8 mouse cellular contexts compared by ENCODE assay signal in the genomic region with DNA sequence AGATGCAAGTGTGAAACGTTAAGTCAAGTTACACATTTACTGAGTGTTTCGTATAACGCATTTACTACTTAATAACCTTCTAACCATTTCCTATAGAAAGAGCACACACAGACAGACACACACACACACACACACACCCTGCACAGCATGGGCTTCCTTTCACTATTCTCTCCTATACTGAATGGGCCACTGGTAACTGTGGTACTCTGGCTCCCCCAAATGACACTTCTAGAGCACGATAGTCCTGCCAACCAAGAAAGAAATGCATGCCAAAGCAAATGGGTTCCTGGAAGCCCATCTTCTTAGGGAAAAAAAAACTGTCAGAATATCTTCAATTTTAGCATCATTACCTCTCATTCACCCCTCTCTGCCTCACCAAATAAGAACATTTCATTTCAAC. TPM values are rescaled to one million over a fixed set of nuclear protein-coding genes. Genes with fewer than 3 reads are reported as not detected.
DNase-seq lines count a peak whose midpoint lies in the region; ATAC-seq and TF ChIP-seq lines count a peak whose summit lies in the region.

No protein-coding gene starts in this region.

- no peak overlapping the region for H3K27ac ChIP-seq in cerebellum, adult 2 months (ENCODE audit: insufficient read depth, low read length)
- H3K27ac ChIP-seq in left cerebral cortex, adult 2 months, result no peak overlapping the region

- intact Hi-C loops in left cerebral cortex, adult 2 months (cut with DNase I), result loop anchor here (5.0 to 10.0 kb wide), 2 partner anchors 1012 to 1475 kb away; a partner anchor contains a TSS
- intact Hi-C loops in left cerebral cortex, postnatal 36 days (cut with DNase I), result loop anchor here (10.0 kb wide), 1 partner anchor 1472 kb away; a partner anchor contains a TSS

- TF ChIP-seq CTCF in cerebellum, adult 2 months (IDR thresholded peaks at IDR 0.05; ENCODE audit: borderline replicate concordance, insufficient read depth, low read depth, low read length), result peak; percentile 46; the same call in 1 of the 2 replicates
- TF ChIP-seq CTCF in left cerebral cortex, adult 2 months (IDR thresholded peaks at IDR 0.05), result peak; percentile 54

- no peak for TF ChIP-seq POLR2A in cerebellum, adult 2 months (IDR thresholded peaks at IDR 0.05; ENCODE audit: borderline replicate concordance, insufficient read depth, low read length)

- no peaks in the 10 kb centered on the region for H3K27me3 ChIP-seq in cerebellum, adult 2 months (ENCODE audit: control insufficient read depth, insufficient read depth, low read length)

- no peak overlapping the region for H3K4me3 ChIP-seq in cerebellum, adult 2 months (replicated peaks; ENCODE audit: insufficient read depth, low read depth, low read length)
- H3K4me3 ChIP-seq in left cerebral cortex, adult 2 months, result no peak overlapping the region

- H3K4me1 ChIP-seq in cerebellum, adult 2 months (ENCODE audit: control insufficient read depth, insufficient read depth, low read length), result no peaks in the 10 kb centered on the region

- ATAC-seq in megakaryocyte progenitor cell, adult 5-6 weeks (replicated peaks; ENCODE audit: poor library complexity), result 0 out of 2 replicates have a peak, but pooled peaks have one; percentile 27

- 55% methylated on average over 4 of the region's 4 CpGs for WGBS in cerebellum, adult 2 months

- peak in 1 of 2 experiments; percentile 21 for DNase-seq in cerebellum, adult 2 months
- no peak for DNase-seq in cerebellum, postnatal 4 days (ENCODE audit: low spot score in 2 of 2)
- peak in 1 of 2 experiments; percentile 15 for DNase-seq in left cerebral cortex, adult 2 months (ENCODE audit: extremely low spot score in 1 of 2, low spot score in 2 of 2)
- no peak for DNase-seq in left cerebral cortex, postnatal 36 days (ENCODE audit: low spot score in 2 of 2)
- peak; percentile 58 for DNase-seq in brain, embryonic 18.5 days (ENCODE audit: low read depth, low spot score)
- no peak for DNase-seq in urinary bladder, postnatal 14 days (ENCODE audit: low spot score)
- DNase-seq in spleen, adult 12 weeks (ENCODE audit: low spot score), result no peak

RNA-seq across cellular contexts. Expression of a gene that starts 22.4 kb away (rescaled TPM):
- 11.8 and 12.2 TPM in 2 replicates for polyA plus RNA-seq in cerebellum, adult 2 months (2012; rRNA removed)
- 1 to 10 TPM; 7.5 to 7.8 TPM for total RNA-seq in left cerebral cortex, adult 2 months (2021)
- 1 to 10 TPM; 6.3 to 7.1 TPM for total RNA-seq in left cerebral cortex, postnatal 36 days (2021)
- 76.3 and 79.8 TPM in 2 replicates for total RNA-seq in megakaryocyte progenitor cell, adult 5-6 weeks (2015)
- 88.4 and 90.3 TPM in 2 replicates for total RNA-seq in megakaryocyte progenitor cell, adult 5-6 weeks (2017)

Comparison
In these comparisons a context has a peak if more than half of its experiments do, and no peak if none do; other contexts are left out.
1. RNA of a gene that starts 22.4 kb away (total RNA-seq): 76.3 to 90.3 TPM in megakaryocyte progenitor cell, adult 5-6 weeks; 7.5 to 7.8 TPM in left cerebral cortex, adult 2 months and 6.3 to 7.1 TPM in left cerebral cortex, postnatal 36 days; every median in the first group is over 4 times any median in the second.